Mouse (Mus musculus): ENCODE measurements around the gene Gne.
"Not testable (repeated sequence)": the region's sequence is repeated elsewhere in the genome, so short reads cannot be mapped to it uniquely, and the experiment has no call there.

Gene Gne

GRCm38 (mm10) chr4:44072873-44073441, 11.0 kb downstream of the Gne start:
- DNase-seq (ENCODE audit: low spot score in 2 of 2) = no peak

GRCm38 (mm10) chr4:44072146-44072872, 11.7 kb downstream of the Gne start:
- peak; percentile 77 to 87 for DNase-seq (ENCODE audit: low spot score in 2 of 2)

- peak in 1 of 2 experiments; percentile 1 for DNase-seq (ENCODE audit: low spot score in 2 of 2)
Observed at GRCm38 (mm10) chr4:44071741-44072145, 12.2 kb downstream of the Gne start.

- no peak for DNase-seq (ENCODE audit: low spot score in 2 of 2)
Observed at GRCm38 (mm10) chr4:44070641-44071040, 13.3 kb downstream of the Gne start.

- no peak for DNase-seq (ENCODE audit: low spot score in 2 of 2)
Observed at GRCm38 (mm10) chr4:44069411-44069810, 14.6 kb downstream of the Gne start.

GRCm38 (mm10) chr4:44068736-44069135, 15.2 kb downstream of the Gne start:
- DNase-seq (ENCODE audit: low spot score in 2 of 2) = no peak

- DNase-seq (ENCODE audit: low spot score in 2 of 2) = no peak
Observed at GRCm38 (mm10) chr4:44066891-44067290, 17.1 kb downstream of the Gne start.

- peak; percentile 86 to 92 for DNase-seq (ENCODE audit: low spot score in 2 of 2)
Observed at GRCm38 (mm10) chr4:44065355-44066025, 18.5 kb downstream of the Gne start.

GRCm38 (mm10) chr4:44062816-44063215, 21.2 kb downstream of the Gne start:
- no peak for DNase-seq (ENCODE audit: low spot score in 2 of 2)

GRCm38 (mm10) chr4:44062062-44062461, 21.9 kb downstream of the Gne start:
- DNase-seq (ENCODE audit: low spot score in 2 of 2) = no peak

GRCm38 (mm10) chr4:44059674-44060073, 24.3 kb downstream of the Gne start:
- no peak for DNase-seq (ENCODE audit: low spot score in 2 of 2)

GRCm38 (mm10) chr4:44049812-44050211, 34.2 kb downstream of the Gne start:
- no peak for DNase-seq (ENCODE audit: low spot score in 2 of 2)

GRCm38 (mm10) chr4:44046066-44046465, 37.9 kb downstream of the Gne start:
- DNase-seq (ENCODE audit: low spot score in 2 of 2) = no peak

- no peak for DNase-seq (ENCODE audit: low spot score in 2 of 2)
Observed at GRCm38 (mm10) chr4:44044685-44045356, 39.2 kb downstream of the Gne start.

- not testable (repeated sequence) for DNase-seq (ENCODE audit: low spot score in 2 of 2)
Observed at GRCm38 (mm10) chr4:44043182-44043581, 40.8 kb downstream of the Gne start.

GRCm38 (mm10) chr4:44042429-44042828, 41.5 kb downstream of the Gne start:
- no peak for DNase-seq (ENCODE audit: low spot score in 2 of 2)

GRCm38 (mm10) chr4:44040802-44041201, 43.2 kb downstream of the Gne start:
- DNase-seq (ENCODE audit: low spot score in 2 of 2) = no peak

GRCm38 (mm10) chr4:44036455-44036854, 47.5 kb downstream of the Gne start:
- no peak for DNase-seq (ENCODE audit: low spot score in 2 of 2)

GRCm38 (mm10) chr4:44031521-44031920, 52.5 kb downstream of the Gne start:
- DNase-seq (ENCODE audit: low spot score in 2 of 2) = no peak

- peak in 1 of 2 experiments; percentile 31 for DNase-seq (ENCODE audit: low spot score in 2 of 2)
Observed at GRCm38 (mm10) chr4:44029661-44030066, 54.3 kb downstream of the Gne start.

- no peak for DNase-seq (ENCODE audit: low spot score in 2 of 2)
Observed at GRCm38 (mm10) chr4:44028303-44029135, 55.5 kb downstream of the Gne start.
